Mouse (Mus musculus): ENCODE measurements around the gene Ropn1l.

The Ropn1l gene

DNA sequence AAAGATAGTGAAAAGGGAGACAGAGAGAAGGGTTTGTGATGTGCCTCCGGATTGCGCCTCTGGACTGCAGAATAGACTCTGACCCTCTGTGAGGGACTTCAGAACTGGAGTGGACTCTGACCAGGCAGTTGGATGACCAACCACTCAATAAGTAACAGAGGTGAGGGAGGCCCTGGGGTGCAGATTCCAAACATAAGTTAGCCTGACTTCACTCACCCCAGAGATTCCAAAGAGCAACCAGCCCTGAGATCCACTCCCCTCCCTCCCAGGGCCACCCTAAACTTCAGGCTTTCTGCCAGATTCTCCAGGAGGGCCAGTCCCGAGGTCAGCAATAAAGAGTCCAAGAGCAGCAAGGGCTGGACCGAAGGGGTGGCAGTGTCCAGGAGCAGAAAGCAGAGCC lies 46.0 kb downstream of the Ropn1l start:
- DNase-seq (ENCODE audit: low spot score in 2 of 2): no peak

GRCm38 (mm10) chr15:31406881-31407280 lies 46.7 kb downstream of the Ropn1l start:
- no peak for DNase-seq (ENCODE audit: low spot score in 2 of 2)

DNA sequence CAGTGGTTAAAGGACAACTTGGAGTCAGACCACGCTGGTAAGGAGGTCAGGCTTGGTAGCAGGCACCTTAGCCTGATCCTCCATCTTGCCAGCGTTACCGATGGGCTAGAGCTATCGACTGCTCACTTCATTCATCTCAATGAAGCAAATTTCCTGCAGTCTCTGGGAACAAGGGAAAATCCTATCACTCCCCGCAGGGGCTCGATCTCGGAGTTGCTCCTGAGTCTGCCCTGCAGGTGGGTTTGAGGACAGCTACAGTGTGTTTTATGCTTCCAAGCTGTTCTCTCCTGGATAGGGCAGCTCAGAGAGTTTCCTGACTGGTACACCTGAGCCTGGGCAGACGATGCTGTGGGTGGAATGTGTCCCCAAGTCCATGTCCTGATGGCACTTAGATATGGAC lies 49.2 kb downstream of the Ropn1l start:
- DNase-seq (ENCODE audit: low spot score in 2 of 2): no peak

- no peak for DNase-seq (ENCODE audit: low spot score in 2 of 2)
Measured at GRCm38 (mm10) chr15:31402200-31402892, 51.2 kb downstream of the Ropn1l start.

DNA sequence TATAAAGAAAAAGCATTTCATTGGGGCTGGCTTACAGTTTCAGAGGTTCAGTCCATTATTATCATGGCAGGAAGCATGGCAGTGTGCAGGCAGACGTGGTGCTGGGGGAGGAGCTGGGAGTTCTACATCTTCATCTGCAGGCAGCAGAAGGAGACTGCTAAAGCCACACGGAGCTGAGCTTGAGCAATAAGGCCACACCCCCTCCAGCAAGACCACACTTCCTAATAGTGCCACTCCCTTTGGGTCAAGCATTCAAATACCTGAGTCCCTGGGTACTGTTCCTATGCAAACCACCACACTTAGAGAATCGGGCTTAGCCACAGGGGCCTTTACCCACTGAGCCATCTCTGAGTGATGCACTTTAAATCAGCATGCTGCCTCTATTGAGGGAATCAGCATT lies 52.6 kb downstream of the Ropn1l start:
- no peak for DNase-seq (ENCODE audit: low spot score in 2 of 2)

DNA sequence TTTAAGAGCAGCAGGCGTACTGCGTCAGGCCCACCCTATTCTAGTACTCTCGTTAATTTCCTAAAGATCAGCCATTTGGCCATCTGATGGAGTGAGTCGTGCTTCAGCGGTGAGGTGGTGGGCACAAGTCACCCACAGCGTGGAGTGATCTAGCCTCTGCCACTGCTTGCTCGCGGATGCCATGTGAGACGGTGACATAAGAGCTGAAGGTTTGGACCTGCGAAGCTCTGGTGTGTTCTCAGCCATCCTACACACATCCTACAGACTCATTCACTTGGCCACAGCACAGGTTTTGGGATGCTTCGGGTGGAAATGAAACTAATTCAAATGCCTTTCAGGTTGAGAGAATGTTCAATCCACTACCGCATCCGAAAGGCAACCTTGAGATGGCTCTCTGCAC lies 54.8 kb downstream of the Ropn1l start:
- DNase-seq (ENCODE audit: low spot score in 2 of 2): no peak

- DNase-seq (ENCODE audit: low spot score in 2 of 2): no peak
Measured at GRCm38 (mm10) chr15:31397379-31397778, 56.2 kb downstream of the Ropn1l start.

GRCm38 (mm10) chr15:31396755-31397154 lies 56.8 kb downstream of the Ropn1l start:
- DNase-seq (ENCODE audit: low spot score in 2 of 2): no peak

- no peak for DNase-seq (ENCODE audit: low spot score in 2 of 2)
Measured at GRCm38 (mm10) chr15:31395986-31396385, 57.6 kb downstream of the Ropn1l start.

DNA sequence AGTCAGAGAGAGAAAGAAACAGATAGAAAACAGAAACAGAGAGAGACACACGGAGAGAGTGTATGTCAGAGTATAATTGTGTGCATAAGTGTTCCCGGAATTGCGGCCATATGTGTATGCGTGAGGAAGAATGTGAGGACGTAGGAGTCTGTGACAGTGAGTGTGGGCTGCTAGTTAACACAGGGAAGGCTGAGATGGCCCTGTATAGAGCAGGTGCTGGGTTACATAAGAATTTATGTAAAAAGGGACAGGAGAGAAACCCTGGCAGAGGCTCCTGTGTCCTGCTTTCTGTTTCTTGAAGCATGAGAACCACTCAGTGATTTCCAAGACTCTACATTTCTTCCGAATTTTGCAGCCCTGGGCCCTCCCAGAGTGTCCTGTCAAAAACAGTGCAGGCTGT lies 60.1 kb downstream of the Ropn1l start:
- DNase-seq (ENCODE audit: low spot score in 2 of 2): no peak

DNA sequence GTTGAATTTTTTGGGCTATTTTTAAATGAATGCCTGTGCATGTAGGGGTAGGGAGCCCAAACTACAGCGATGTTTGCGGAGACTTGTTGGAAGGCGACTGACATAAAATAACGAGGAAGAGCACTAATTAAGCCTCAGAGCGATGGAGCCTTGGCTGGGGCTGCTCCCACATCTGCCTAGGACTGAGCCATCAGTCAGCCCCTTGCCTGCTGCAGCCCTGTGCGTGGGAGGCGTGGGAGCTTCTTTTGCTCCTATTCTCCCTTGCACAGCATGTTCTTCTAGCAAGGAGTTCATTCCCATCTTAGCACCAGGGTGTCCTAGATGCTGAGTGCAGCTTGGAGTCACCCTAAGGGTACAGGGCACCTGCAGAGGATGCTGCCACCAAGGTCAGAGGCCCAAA lies 60.8 kb downstream of the Ropn1l start:
- DNase-seq (ENCODE audit: low spot score in 2 of 2): no peak

- no peak for DNase-seq (ENCODE audit: low spot score in 2 of 2)
Measured at GRCm38 (mm10) chr15:31392135-31392534, 61.4 kb downstream of the Ropn1l start.
